ENCODE assay signal across 7 mouse cellular contexts in genomic region chr15:79791502-79791901, GRCm38 (mm10). TPM values are rescaled to one million over a fixed set of nuclear protein-coding genes. Genes with fewer than 3 reads are reported as not detected.
A peak's percentile ranks its signal among the peaks of the same experiment; 100 is the strongest.
DNase-seq lines count a peak whose midpoint lies in the region; ATAC-seq lines count a peak whose summit lies in the region.

No protein-coding gene starts in this region.

- H3K4me1 ChIP-seq in midbrain, embryonic 10.5 days = peaks cover 65% of the 10 kb centered on the region
- peaks cover 28% of the 10 kb centered on the region for H3K4me1 ChIP-seq in midbrain, embryonic 13.5 days (replicated peaks)
- H3K4me1 ChIP-seq in lung, embryonic 16.5 days (replicated peaks; ENCODE audit: control insufficient read depth, insufficient read depth, low read length) = no peaks in the 10 kb centered on the region

- no peaks in the 10 kb centered on the region for H3K9me3 ChIP-seq in midbrain, embryonic 10.5 days (replicated peaks)
- H3K9me3 ChIP-seq in midbrain, embryonic 13.5 days = no peaks in the 10 kb centered on the region
- H3K9me3 ChIP-seq in lung, embryonic 16.5 days (ENCODE audit: control insufficient read depth, low read length) = no peaks in the 10 kb centered on the region

- WGBS in midbrain, embryonic 10.5 days = 4% methylated on average over 12 of the region's 12 CpGs
- 2% methylated on average over 12 of the region's 12 CpGs for WGBS in midbrain, embryonic 13.5 days
- 2% methylated on average over 12 of the region's 12 CpGs for WGBS in lung, embryonic 16.5 days

- H3K27me3 ChIP-seq in midbrain, embryonic 10.5 days (ENCODE audit: low read depth, poor library complexity, severe bottlenecking) = peaks cover 48% of the 10 kb centered on the region
- peaks cover 3% of the 10 kb centered on the region; the same call in 1 of the 2 replicates for H3K27me3 ChIP-seq in midbrain, embryonic 13.5 days
- no peaks in the 10 kb centered on the region; the same call in 1 of the 2 replicates for H3K27me3 ChIP-seq in lung, embryonic 16.5 days (ENCODE audit: control insufficient read depth, insufficient read depth, low read depth, low read length)

- peak; percentile 72 for DNase-seq in midbrain, embryonic 10.5 days (ENCODE audit: low spot score)
- DNase-seq in adrenal gland, postnatal 10 days = peak; percentile 85
- DNase-seq in forelimb bud, embryonic 11.5 days (ENCODE audit: low read depth, low spot score) = peak; percentile 89
- DNase-seq in thymus, postnatal 25 days = peak; percentile 52
- DNase-seq in layer of hippocampus, postnatal 36 days = no peak

- no peaks in the 10 kb centered on the region for H3K36me3 ChIP-seq in midbrain, embryonic 10.5 days
- peaks cover 5% of the 10 kb centered on the region; the same call in 1 of the 2 replicates for H3K36me3 ChIP-seq in midbrain, embryonic 13.5 days
- H3K36me3 ChIP-seq in lung, embryonic 16.5 days (ENCODE audit: control insufficient read depth, insufficient read depth, low read length) = no peaks in the 10 kb centered on the region

- H3K4me3 ChIP-seq in midbrain, embryonic 10.5 days = no peak overlapping the region
- H3K4me3 ChIP-seq in midbrain, embryonic 13.5 days (replicated peaks) = no peak overlapping the region
- H3K4me3 ChIP-seq in lung, embryonic 16.5 days (ENCODE audit: low read length) = no peak overlapping the region

- ATAC-seq in midbrain, embryonic 13.5 days = no peak
- peak; percentile 43; the same call in 1 of the 2 replicates for ATAC-seq in lung, embryonic 16.5 days (ENCODE audit: low read depth)

- H3K4me2 ChIP-seq in midbrain, embryonic 13.5 days (replicated peaks) = no peak overlapping the region
- H3K4me2 ChIP-seq in lung, embryonic 16.5 days (ENCODE audit: low read depth, low read length) = no peak overlapping the region

- no peak overlapping the region for H3K27ac ChIP-seq in midbrain, embryonic 10.5 days (replicated peaks)
- H3K27ac ChIP-seq in midbrain, embryonic 13.5 days = no peak overlapping the region
- H3K27ac ChIP-seq in lung, embryonic 16.5 days (ENCODE audit: low read length) = no peak overlapping the region

- no peak overlapping the region for H3K9ac ChIP-seq in midbrain, embryonic 13.5 days (replicated peaks)
- no peak overlapping the region for H3K9ac ChIP-seq in lung, embryonic 16.5 days (ENCODE audit: low read length)

RNA-seq across cellular contexts. Expression of gene Nptxr, which starts 13.1 kb away (rescaled TPM):
- 2.2 and 3.4 TPM in 2 replicates for polyA plus RNA-seq in midbrain, embryonic 10.5 days (2016; fragmentation: Nextera tagmentation; extraction: Ambion mirVana)
- 18.1 and 18.6 TPM in 2 replicates for polyA plus RNA-seq in midbrain, embryonic 13.5 days (2015; fragmentation: Nextera tagmentation; extraction: Ambion mirVana)
- total RNA-seq in adrenal gland, postnatal 10 days (2021) = 1 to 10 TPM; 8.2 to 9.5 TPM
- polyA plus RNA-seq in lung, embryonic 16.5 days (2015; fragmentation: Nextera tagmentation; extraction: Ambion mirVana) = 2.2 and 2.4 TPM in 2 replicates
- total RNA-seq in layer of hippocampus, postnatal 36 days (2021) = 100 to 1,000 TPM; 729 to 800 TPM

RNA-seq across cellular contexts. Expression of gene Dnal4, which starts 13.9 kb away (rescaled TPM):
- 63.9 and 81.5 TPM in 2 replicates for polyA plus RNA-seq in midbrain, embryonic 10.5 days (2016; fragmentation: Nextera tagmentation; extraction: Ambion mirVana)
- polyA plus RNA-seq in midbrain, embryonic 13.5 days (2015; fragmentation: Nextera tagmentation; extraction: Ambion mirVana) = 84.8 and 91.6 TPM in 2 replicates
- 10 to 100 TPM; 16.1 to 19.5 TPM for total RNA-seq in adrenal gland, postnatal 10 days (2021)
- polyA plus RNA-seq in lung, embryonic 16.5 days (2015; fragmentation: Nextera tagmentation; extraction: Ambion mirVana) = 66.9 and 72.1 TPM in 2 replicates
- 10 to 100 TPM; 52.4 to 53.3 TPM for total RNA-seq in layer of hippocampus, postnatal 36 days (2021)

RNA-seq across cellular contexts. Expression of gene Npcd, which starts 42.5 kb away (rescaled TPM):
- polyA plus RNA-seq in midbrain, embryonic 10.5 days (2016; fragmentation: Nextera tagmentation; extraction: Ambion mirVana) = 0.16 TPM in 1 of 2 replicates, not detected in the other
- 0.58 and 1.2 TPM in 2 replicates for polyA plus RNA-seq in midbrain, embryonic 13.5 days (2015; fragmentation: Nextera tagmentation; extraction: Ambion mirVana)
- total RNA-seq in adrenal gland, postnatal 10 days (2021) = 1 to 10 TPM; 1.2 to 1.7 TPM
- polyA plus RNA-seq in lung, embryonic 16.5 days (2015; fragmentation: Nextera tagmentation; extraction: Ambion mirVana) = 0.39 and 0.60 TPM in 2 replicates
- total RNA-seq in layer of hippocampus, postnatal 36 days (2021) = 10 to 100 TPM in 1 of 2 experiments, 1 to 10 TPM in 1; 5.8 to 10.8 TPM

RNA-seq across cellular contexts. Expression of gene Cbx6, which starts 43.0 kb away (rescaled TPM):
- polyA plus RNA-seq in midbrain, embryonic 10.5 days (2016; fragmentation: Nextera tagmentation; extraction: Ambion mirVana) = 24.0 and 30.4 TPM in 2 replicates
- polyA plus RNA-seq in midbrain, embryonic 13.5 days (2015; fragmentation: Nextera tagmentation; extraction: Ambion mirVana) = 53.9 and 61.4 TPM in 2 replicates
- 10 to 100 TPM; 58.8 to 68.4 TPM for total RNA-seq in adrenal gland, postnatal 10 days (2021)
- polyA plus RNA-seq in lung, embryonic 16.5 days (2015; fragmentation: Nextera tagmentation; extraction: Ambion mirVana) = 73.5 and 80.7 TPM in 2 replicates
- total RNA-seq in layer of hippocampus, postnatal 36 days (2021) = 100 to 1,000 TPM; 335 to 366 TPM

RNA-seq across cellular contexts. Expression of gene Sun2, which starts 49.2 kb away (rescaled TPM):
- 2.2 and 3.9 TPM in 2 replicates for polyA plus RNA-seq in midbrain, embryonic 10.5 days (2016; fragmentation: Nextera tagmentation; extraction: Ambion mirVana)
- 8.4 and 8.5 TPM in 2 replicates for polyA plus RNA-seq in midbrain, embryonic 13.5 days (2015; fragmentation: Nextera tagmentation; extraction: Ambion mirVana)
- 10 to 100 TPM; 68.2 to 83.6 TPM for total RNA-seq in adrenal gland, postnatal 10 days (2021)
- 7.8 and 8.0 TPM in 2 replicates for polyA plus RNA-seq in lung, embryonic 16.5 days (2015; fragmentation: Nextera tagmentation; extraction: Ambion mirVana)
- 10 to 100 TPM; 25.3 to 31.9 TPM for total RNA-seq in layer of hippocampus, postnatal 36 days (2021)

Comparison
In these comparisons a context has a peak if more than half of its experiments do, and no peak if none do; other contexts are left out.
1. DNase-seq: peak in midbrain, embryonic 10.5 days (single experiment), adrenal gland, postnatal 10 days (single experiment), forelimb bud, embryonic 11.5 days (single experiment) and thymus, postnatal 25 days (single experiment); none in layer of hippocampus, postnatal 36 days (0 of 2).